Mouse (Mus musculus) embryonic fibroblast, embryonic 13.5 days (primary cell): Measurements from ENCODE around the gene Uspl1.

ENCODE experiments used
- CTCF ChIP-seq: IDR thresholded peaks from 2 replicates; pipeline ENCODE4 v1.5.1; 2011; ENCODE audit warnings: mild to moderate bottlenecking, control low read depth, low read length, moderate library complexity, borderline replicate concordance; ENCODE audit not compliant: insufficient read depth
- POLR2A ChIP-seq: IDR thresholded peaks from 2 replicates; pipeline ENCODE4 v1.6.1; 2011; ENCODE audit warnings: low read depth, mild to moderate bottlenecking, control low read depth, low read length, moderate library complexity

DNA sequence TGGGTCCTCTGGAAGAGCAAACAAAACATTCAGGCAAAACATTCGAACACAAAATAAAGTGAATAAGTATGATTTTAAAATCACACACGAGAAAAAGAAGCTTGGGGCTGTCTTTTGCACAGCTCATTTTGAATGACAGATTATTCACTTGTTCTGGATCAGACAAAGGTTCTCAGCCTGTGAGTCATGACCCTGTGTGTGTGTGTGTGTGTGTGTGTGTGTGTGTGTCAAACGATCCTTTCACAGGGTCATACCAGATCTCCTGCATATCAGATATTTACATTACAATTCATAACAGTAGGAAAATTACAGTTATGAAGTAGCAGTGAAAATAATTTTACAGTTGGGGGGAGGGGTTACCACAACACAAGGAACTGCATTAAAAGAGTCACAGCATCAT lies 68.2 kb downstream of the Uspl1 start:
- TF ChIP-seq CTCF, result no peak
- TF ChIP-seq POLR2A, result no peak
